Mouse (Mus musculus) forebrain, embryonic 16.5 days (tissue): Measurements from ENCODE around the gene Arhgap17. TPM values are rescaled to one million over a fixed set of nuclear protein-coding genes. Genes with fewer than 3 reads are reported as not detected.
A peak's percentile ranks its signal among the peaks of the same experiment; 100 is the strongest.

ENCODE experiments used
- ATAC-seq: fragments of 200-750 bp; cut with Nextera tagmentation; 2 replicates; pipeline ENCODE4 v1.8.0; 2017; ENCODE audit warnings: mild to moderate bottlenecking, moderate library complexity
- H3K27ac ChIP-seq: fragments of 300-500 bp; sonication (generic); 2 replicates; pipeline ENCODE4 v1.5.1; 2014; ENCODE audit warnings: low read length, control low read depth
- H3K27me3 ChIP-seq: fragments of 300-500 bp; sonication (generic); replicated peaks from 2 replicates; pipeline ENCODE4 v1.6.1; 2014; ENCODE audit warnings: low read length; ENCODE audit not compliant: control insufficient read depth, insufficient read depth
- H3K36me3 ChIP-seq: fragments of 300-500 bp; sonication (generic); 2 replicates; pipeline ENCODE4 v1.6.1; 2014; ENCODE audit not compliant: control insufficient read depth, insufficient read depth
- H3K4me1 ChIP-seq: fragments of 300-500 bp; sonication (generic); replicated peaks from 2 replicates; pipeline ENCODE4 v1.6.1; 2014; ENCODE audit warnings: low read length; ENCODE audit not compliant: control insufficient read depth, insufficient read depth
- H3K4me2 ChIP-seq: fragments of 300-500 bp; sonication (generic); 2 replicates; pipeline ENCODE4 v1.6.1; 2014; ENCODE audit warnings: mild to moderate bottlenecking, low read length, control low read depth
- H3K4me3 ChIP-seq: fragments of 300-500 bp; sonication (generic); replicated peaks from 2 replicates; pipeline ENCODE4 v1.5.1; 2014; ENCODE audit warnings: mild to moderate bottlenecking, low read length, control low read depth
- H3K9ac ChIP-seq: fragments of 300-500 bp; sonication (generic); replicated peaks from 2 replicates; pipeline ENCODE4 v1.6.1; 2014; ENCODE audit warnings: low read depth, low read length, control low read depth
- H3K9me3 ChIP-seq: fragments of 300-500 bp; sonication (generic); 2 replicates; pipeline ENCODE4 v1.6.1; 2016; ENCODE audit warnings: low read length; ENCODE audit not compliant: control insufficient read depth
- WGBS: fragments of 180-500 bp; shearing (Covaris S2); extraction: QIAGEN DNeasy Blood & Tissue Kit; methylation state at CpG from one replicate; pipeline ENCODE4 v1.1.7; 2014; 5-methylcytosine and 5-hydroxymethylcytosine counted together
- polyA plus RNA-seq: library from polyadenylated mRNA; unstranded; fragments of >200 nt; fragmentation: Nextera tagmentation; extraction: Ambion mirVana; gene quantifications from 2 replicates; pipeline ENCODE4 v1.2.1, GENCODE M21; 2015

The Arhgap17 gene
- polyA plus RNA-seq, 1 experiment from 2014 or later = 9.5 TPM

- peaks cover 19% of the 10 kb centered on the region for H3K4me1 ChIP-seq
- H3K9ac ChIP-seq = peak overlapping the region; percentile 86
- H3K36me3 ChIP-seq = no peaks in the 10 kb centered on the region
- peak overlapping the region; percentile 94 for H3K4me3 ChIP-seq
- 4% methylated on average over 41 of the region's 41 CpGs for WGBS
- no peaks in the 10 kb centered on the region; the same call in 1 of the 2 replicates for H3K27me3 ChIP-seq
- peak overlapping the region; percentile 90 for H3K4me2 ChIP-seq
- peak; percentile 100 for ATAC-seq
- peak overlapping the region; percentile 86 for H3K27ac ChIP-seq
- H3K9me3 ChIP-seq = no peaks in the 10 kb centered on the region
Observed at GRCm38 (mm10) chr7:123377443-123378400, 8.0 kb upstream of the Arhgap17 start.

- Histone ChIP-seq H3K9me3 (no peaks in the 10 kb centered on the region), H3K27me3 (no peaks in the 10 kb centered on the region; the same call in 1 of the 2 replicates), H3K4me3 (no peak overlapping the region), H3K4me2 (no peak overlapping the region), H3K4me1 (peaks cover 29% of the 10 kb centered on the region), H3K36me3 (no peaks in the 10 kb centered on the region), H3K27ac (no peak overlapping the region), H3K9ac (no peak overlapping the region)
- ATAC-seq = no peak
- WGBS = 63% methylated on average over 3 of the region's 3 CpGs
Observed at GRCm38 (mm10) chr7:123371501-123371900, 1.8 kb upstream of the Arhgap17 start.

GRCm38 (mm10) chr7:123370700-123371099 is 985 bp upstream of the Arhgap17 start:
- no peak overlapping the region for H3K27ac ChIP-seq
- peak overlapping the region; percentile 80 for H3K4me3 ChIP-seq
- H3K27me3 ChIP-seq = no peaks in the 10 kb centered on the region
- no peaks in the 10 kb centered on the region for H3K9me3 ChIP-seq
- ATAC-seq = no peak
- peaks cover 30% of the 10 kb centered on the region for H3K4me1 ChIP-seq
- no peaks in the 10 kb centered on the region for H3K36me3 ChIP-seq
- peak overlapping the region; percentile 93 for H3K4me2 ChIP-seq
- 49% methylated on average over 9 of the region's 9 CpGs for WGBS
- H3K9ac ChIP-seq = peak overlapping the region; percentile 86

GRCm38 (mm10) chr7:123368778-123369746 is 653 bp downstream of the Arhgap17 start:
- Histone ChIP-seq H3K4me1 (peaks cover 30% of the 10 kb centered on the region), H3K9me3 (no peaks in the 10 kb centered on the region), H3K27me3 (no peaks in the 10 kb centered on the region), H3K27ac (peak overlapping the region; percentile 79), H3K9ac (peak overlapping the region; percentile 86), H3K36me3 (no peaks in the 10 kb centered on the region), H3K4me3 (peak overlapping the region; percentile 80), H3K4me2 (peak overlapping the region; percentile 93)
- WGBS = 4% methylated on average over 35 of the region's 51 CpGs
- peak; percentile 72 for ATAC-seq

GRCm38 (mm10) chr7:123368187-123368586 is 1.5 kb downstream of the Arhgap17 start:
- H3K4me1 ChIP-seq = peaks cover 30% of the 10 kb centered on the region
- H3K9me3 ChIP-seq = no peaks in the 10 kb centered on the region
- H3K36me3 ChIP-seq = no peaks in the 10 kb centered on the region
- WGBS = 72% methylated on average over 2 of the region's 2 CpGs
- H3K27me3 ChIP-seq = no peaks in the 10 kb centered on the region
- H3K4me2 ChIP-seq = peak overlapping the region; percentile 93
- no peak for ATAC-seq
- H3K27ac ChIP-seq = no peak overlapping the region
- H3K9ac ChIP-seq = no peak overlapping the region
- no peak overlapping the region for H3K4me3 ChIP-seq

- Histone ChIP-seq H3K9ac (no peak overlapping the region), H3K27ac (no peak overlapping the region), H3K36me3 (no peaks in the 10 kb centered on the region), H3K4me1 (peaks cover 30% of the 10 kb centered on the region), H3K9me3 (no peaks in the 10 kb centered on the region), H3K4me3 (no peak overlapping the region), H3K4me2 (0 out of 2 replicates have a peak overlapping the region, but pooled peaks have one; percentile 4), H3K27me3 (no peaks in the 10 kb centered on the region)
- WGBS = 83% methylated on average over 15 of the region's 16 CpGs
- ATAC-seq = no peak
Observed at GRCm38 (mm10) chr7:123367218-123368150, 2.2 kb downstream of the Arhgap17 start.

- no peak for ATAC-seq
- no peak overlapping the region for H3K27ac ChIP-seq
- H3K27me3 ChIP-seq = no peaks in the 10 kb centered on the region
- H3K4me2 ChIP-seq = no peak overlapping the region
- H3K36me3 ChIP-seq = no peaks in the 10 kb centered on the region
- peaks cover 30% of the 10 kb centered on the region for H3K4me1 ChIP-seq
- 62% methylated on average over 8 of the region's 8 CpGs for WGBS
- H3K9me3 ChIP-seq = no peaks in the 10 kb centered on the region
- H3K9ac ChIP-seq = no peak overlapping the region
- H3K4me3 ChIP-seq = no peak overlapping the region
Observed at GRCm38 (mm10) chr7:123366806-123367205, 2.9 kb downstream of the Arhgap17 start.

GRCm38 (mm10) chr7:123365876-123366741 is 3.6 kb downstream of the Arhgap17 start:
- no peak overlapping the region for H3K27ac ChIP-seq
- ATAC-seq = no peak
- H3K36me3 ChIP-seq = no peaks in the 10 kb centered on the region
- peaks cover 30% of the 10 kb centered on the region for H3K4me1 ChIP-seq
- H3K9me3 ChIP-seq = no peaks in the 10 kb centered on the region
- H3K9ac ChIP-seq = no peak overlapping the region
- H3K27me3 ChIP-seq = no peaks in the 10 kb centered on the region
- WGBS = 78% methylated on average over 7 of the region's 7 CpGs
- no peak overlapping the region for H3K4me3 ChIP-seq
- H3K4me2 ChIP-seq = no peak overlapping the region
